Mouse (Mus musculus) heart, adult 2 months (tissue): ENCODE data around the gene Ssh3.

Source experiments
- CTCF ChIP-seq: fragments of 200-600 bp; IDR thresholded peaks from 2 replicates; pipeline ENCODE4 v1.8.1; 2022; ENCODE audit warnings: antibody characterized with exemption, mild to moderate bottlenecking, moderate library complexity
- POLR2A ChIP-seq: fragments of 200-500 bp; IDR thresholded peaks from 2 replicates; pipeline ENCODE4 v1.6.1; 2011; ENCODE audit warnings: mild to moderate bottlenecking, low read depth, low read length, control low read depth; ENCODE audit not compliant: insufficient read depth

DNA sequence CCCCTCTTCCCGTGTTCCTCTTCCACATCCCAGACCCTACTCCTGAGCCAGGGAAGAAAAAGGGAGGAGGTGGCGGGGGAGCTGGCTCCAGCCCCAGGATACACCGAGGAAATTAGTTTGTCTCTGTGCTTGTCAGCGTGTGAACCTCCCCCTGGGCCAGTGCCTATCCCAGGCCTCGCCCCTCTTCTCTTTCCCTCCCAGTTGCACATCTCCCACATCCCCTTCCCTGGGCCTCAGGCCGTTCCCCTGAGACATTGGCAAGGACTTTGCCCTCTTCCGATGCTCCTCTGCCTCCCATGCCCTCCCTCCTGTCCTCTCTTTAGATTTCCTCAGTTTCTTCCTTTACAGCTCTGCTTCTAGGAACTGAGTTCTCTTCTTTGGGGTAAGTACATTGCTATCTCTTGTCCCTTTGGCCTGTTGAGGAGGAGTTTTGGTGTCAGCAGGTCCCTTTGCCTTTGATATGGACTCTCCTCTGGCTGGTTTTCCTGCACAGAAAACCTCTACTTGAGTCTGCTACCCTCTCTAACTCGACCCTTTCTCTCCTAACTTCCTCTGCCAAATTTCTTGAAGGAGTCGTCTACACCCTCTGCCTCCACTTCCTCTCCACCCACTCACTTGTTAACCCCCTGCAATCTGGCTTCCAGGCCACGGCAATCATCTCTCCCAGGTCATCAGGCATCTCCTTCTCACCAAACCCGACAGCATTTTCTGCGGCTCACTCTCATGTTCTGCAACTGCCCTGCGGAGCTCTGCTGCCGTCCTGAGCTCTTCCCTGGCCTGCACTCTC, 47.8 kb downstream of the Ssh3 start:
- TF ChIP-seq POLR2A (no peak), CTCF (no peak)
